Mouse (Mus musculus) T-cell, adult 66 days (primary cell): ENCODE data around the gene Apela. TPM values are rescaled to one million over a fixed set of nuclear protein-coding genes. Genes with fewer than 3 reads are reported as not detected.

Source experiments
- total RNA-seq, 2 experiments: library from RNA; stranded (reverse); gene quantifications; 3 replicates in 1 of 2; 4 replicates in 1 of 2; pipeline ENCODE4 v1.2.4; 2023

The Apela gene
- not detected for total RNA-seq

GRCm38 (mm10) chr8:65037117-65037533 lies at the start of gene Apela:
Gene Apela, minus strand, starts transcription at chr8:65037336.

GRCm38 (mm10) chr8:65074733-65075132 lies 37.6 kb upstream of the Apela start, which contains the start of gene Gm10663:
Gene Gm10663, plus strand, starts transcription at chr8:65075033.

GRCm38 (mm10) chr8:65018423-65018822 lies 18.7 kb downstream of the Apela start, which contains the start of the genes Trim61 and Trim60:
Gene Trim61, minus strand, starts transcription at chr8:65018523.
Gene Trim60, minus strand, starts transcription at chr8:65018584.

GRCm38 (mm10) chr8:64987731-64988130 lies 49.4 kb downstream of the Apela start, which contains the start of gene Trim75:
Gene Trim75, minus strand, starts transcription at chr8:64987831.

Other genes starting within 250 kb of the Apela start
- 10 to 100 TPM; 37.9 to 39.7 TPM for gene Klhl2, start 187.3 kb downstream of the Apela start, total RNA-seq
- 10 to 100 TPM; 42.1 to 48.0 TPM for gene Tmem192, start 90.2 kb downstream of the Apela start, total RNA-seq
- not detected for gene Trim75, start 49.5 kb downstream of the Apela start, total RNA-seq
- not detected for gene Trim61, start 18.8 kb downstream of the Apela start, total RNA-seq
- gene Trim60, start 18.8 kb downstream of the Apela start, total RNA-seq = not detected
- gene Gm10663, start 37.7 kb upstream of the Apela start, total RNA-seq = not detected
- not detected for gene BC030870, start 92.2 kb upstream of the Apela start, total RNA-seq